Mouse (Mus musculus): ENCODE data around the gene Dhx16.

- TF ChIP-seq EP300 (IDR thresholded peaks at IDR 0.05; ENCODE audit: insufficient read depth, low read depth, low read length): no peak
- no peak for TF ChIP-seq CTCF (IDR thresholded peaks at IDR 0.05; ENCODE audit: low read depth, low read length)
- peak; percentile 93 for TF ChIP-seq POLR2A (IDR thresholded peaks at IDR 0.05; ENCODE audit: insufficient read depth, low read length)
These were observed 41.5 kb upstream of the Dhx16 start, which contains the start of gene Tubb5 for GRCm38 (mm10) chr17:35838122-35838544.

All from ES-Bruce4 (cell line).